Mouse (Mus musculus) midbrain, embryonic 13.5 days (tissue): ENCODE measurements at regions not wholly inside any gene's neighbourhood (a gene's known extent, or its start where the extent isn't known, plus 50 kb on each side); places are given as distances from the start of the nearest gene placed in this dataset.
A peak's percentile ranks its signal among the peaks of the same experiment; 100 is the strongest.

Experiments
- ATAC-seq: fragments of 200-750 bp; cut with Nextera tagmentation; 2 replicates; pipeline ENCODE4 v1.8.0; 2017; ENCODE audit warnings: mild to moderate bottlenecking, moderate TSS enrichment, moderate library complexity
- H3K27ac ChIP-seq: fragments of 300-500 bp; sonication (generic); 2 replicates; pipeline ENCODE4 v1.5.1; 2015; ENCODE audit warnings: inconsistent platforms, mild to moderate bottlenecking, moderate library complexity
- H3K27me3 ChIP-seq: fragments of 300-500 bp; sonication (generic); 2 replicates; pipeline ENCODE4 v1.6.1; 2015; ENCODE audit warnings: mild to moderate bottlenecking, inconsistent platforms
- H3K36me3 ChIP-seq: fragments of 300-500 bp; sonication (generic); 2 replicates; pipeline ENCODE4 v1.6.1; 2015; ENCODE audit warnings: mild to moderate bottlenecking, inconsistent platforms
- H3K4me1 ChIP-seq: fragments of 300-500 bp; sonication (generic); replicated peaks from 2 replicates; pipeline ENCODE4 v1.6.1; 2015; ENCODE audit warnings: inconsistent platforms
- H3K4me2 ChIP-seq: fragments of 300-500 bp; sonication (generic); replicated peaks from 2 replicates; pipeline ENCODE4 v1.6.1; 2015; ENCODE audit warnings: moderate library complexity, mild to moderate bottlenecking, inconsistent platforms
- H3K4me3 ChIP-seq: fragments of 300-500 bp; sonication (generic); replicated peaks from 2 replicates; pipeline ENCODE4 v1.5.1; 2015; ENCODE audit warnings: mild to moderate bottlenecking, inconsistent platforms
- H3K9ac ChIP-seq: fragments of 300-500 bp; sonication (generic); replicated peaks from 2 replicates; pipeline ENCODE4 v1.6.1; 2015; ENCODE audit warnings: mild to moderate bottlenecking, inconsistent platforms
- H3K9me3 ChIP-seq: fragments of 300-500 bp; sonication (generic); 2 replicates; pipeline ENCODE4 v1.6.1; 2016; ENCODE audit warnings: mild to moderate bottlenecking, inconsistent platforms
- WGBS: fragments of 180-500 bp; shearing (Covaris S2); methylation state at CpG from one replicate; pipeline ENCODE4 v1.1.7; 2015; 5-methylcytosine and 5-hydroxymethylcytosine counted together

- no peak overlapping the region for H3K4me2 ChIP-seq
- H3K27ac ChIP-seq: no peak overlapping the region
- no peaks in the 10 kb centered on the region for H3K27me3 ChIP-seq
- WGBS: 45% methylated on average over 2 of the region's 2 CpGs
- H3K9ac ChIP-seq: no peak overlapping the region
- H3K4me3 ChIP-seq: no peak overlapping the region
- ATAC-seq: no peak
- no peaks in the 10 kb centered on the region for H3K4me1 ChIP-seq
- no peaks in the 10 kb centered on the region for H3K36me3 ChIP-seq
- H3K9me3 ChIP-seq: no peaks in the 10 kb centered on the region
Measured at GRCm38 (mm10) chr6:44092336-44092735, 426.3 kb upstream of the Tpk1 start.

GRCm38 (mm10) chr6:44081922-44082552, 416.0 kb upstream of the Tpk1 start:
- Histone ChIP-seq H3K9me3 (no peaks in the 10 kb centered on the region), H3K9ac (no peak overlapping the region), H3K4me2 (no peak overlapping the region), H3K36me3 (no peaks in the 10 kb centered on the region), H3K4me3 (no peak overlapping the region), H3K27me3 (no peaks in the 10 kb centered on the region), H3K4me1 (0 out of 2 replicates have a peak, but pooled peaks cover 2% of the 10 kb centered on the region), H3K27ac (no peak overlapping the region)
- peak; percentile 77 for ATAC-seq
- WGBS: 86% methylated on average over 2 of the region's 2 CpGs

GRCm38 (mm10) chr6:44073124-44073523, 407.0 kb upstream of the Tpk1 start:
- Histone ChIP-seq H3K27ac (no peak overlapping the region), H3K4me2 (no peak overlapping the region), H3K36me3 (no peaks in the 10 kb centered on the region), H3K4me1 (no peaks in the 10 kb centered on the region), H3K9me3 (no peaks in the 10 kb centered on the region), H3K9ac (no peak overlapping the region), H3K4me3 (no peak overlapping the region), H3K27me3 (no peaks in the 10 kb centered on the region)
- no peak for ATAC-seq
- 90% methylated on average over 1 of the region's 1 CpGs for WGBS

- Histone ChIP-seq H3K4me3 (no peak overlapping the region), H3K27ac (no peak overlapping the region), H3K4me1 (no peaks in the 10 kb centered on the region), H3K27me3 (no peaks in the 10 kb centered on the region), H3K4me2 (no peak overlapping the region), H3K9me3 (no peaks in the 10 kb centered on the region), H3K9ac (no peak overlapping the region), H3K36me3 (no peaks in the 10 kb centered on the region)
- WGBS: 89% methylated on average over 1 of the region's 1 CpGs
- ATAC-seq: no peak
Measured at GRCm38 (mm10) chr6:44067841-44068240, 401.8 kb upstream of the Tpk1 start.
